Mouse (Mus musculus): ENCODE measurements at regions not wholly inside any gene's neighbourhood (a gene's known extent, or its start where the extent isn't known, plus 50 kb on each side); places are given as distances from the start of the nearest gene placed in this dataset.
A peak's percentile ranks its signal among the peaks of the same experiment; 100 is the strongest.

GRCm38 (mm10) chr11:110588280-110588679 lies 189.4 kb downstream of the Map2k6 start:
- DNase-seq = no peak

GRCm38 (mm10) chr11:110595266-110595862 lies 196.4 kb downstream of the Map2k6 start:
- DNase-seq = no peak

- no peak for DNase-seq
These were observed 206.3 kb downstream of the Map2k6 start for GRCm38 (mm10) chr11:110605041-110605882.

GRCm38 (mm10) chr11:110609276-110609675 lies 210.4 kb downstream of the Map2k6 start:
- DNase-seq = no peak

- no peak for DNase-seq
These were observed 211.9 kb downstream of the Map2k6 start for GRCm38 (mm10) chr11:110610831-110611230.

- DNase-seq = no peak
These were observed 233.1 kb downstream of the Map2k6 start for GRCm38 (mm10) chr11:110632001-110632400.

- no peak for DNase-seq
These were observed 234.4 kb downstream of the Map2k6 start for GRCm38 (mm10) chr11:110633351-110633750.

GRCm38 (mm10) chr11:110642485-110642884 lies 243.6 kb downstream of the Map2k6 start:
- DNase-seq = peak; percentile 31

GRCm38 (mm10) chr11:110649575-110650210 lies 250.8 kb downstream of the Map2k6 start:
- DNase-seq = no peak

- DNase-seq = no peak
These were observed 253.1 kb downstream of the Map2k6 start for GRCm38 (mm10) chr11:110652068-110652467.

- no peak for DNase-seq
These were observed 257.7 kb downstream of the Map2k6 start for GRCm38 (mm10) chr11:110656524-110657156.

- no peak for DNase-seq
These were observed 258.9 kb downstream of the Map2k6 start for GRCm38 (mm10) chr11:110657854-110658253.

GRCm38 (mm10) chr11:110670626-110671508 lies 271.9 kb downstream of the Map2k6 start:
- no peak for DNase-seq

- no peak for DNase-seq
These were observed 274.0 kb downstream of the Map2k6 start for GRCm38 (mm10) chr11:110672941-110673340.

- DNase-seq = peak; percentile 4
These were observed 275.0 kb upstream of the Kcnj16 start for GRCm38 (mm10) chr11:110692824-110693223.

GRCm38 (mm10) chr11:110697067-110697466 lies 270.8 kb upstream of the Kcnj16 start:
- DNase-seq = no peak

GRCm38 (mm10) chr11:110698342-110698741 lies 269.5 kb upstream of the Kcnj16 start:
- DNase-seq = no peak

GRCm38 (mm10) chr11:110700976-110701375 lies 266.9 kb upstream of the Kcnj16 start:
- DNase-seq = no peak

GRCm38 (mm10) chr11:110702119-110702518 lies 265.7 kb upstream of the Kcnj16 start:
- no peak for DNase-seq

- DNase-seq = no peak
These were observed 264.3 kb upstream of the Kcnj16 start for GRCm38 (mm10) chr11:110703511-110703910.

GRCm38 (mm10) chr11:110707328-110707727 lies 260.5 kb upstream of the Kcnj16 start:
- DNase-seq = no peak

- no peak for DNase-seq
These were observed 252.5 kb upstream of the Kcnj16 start for GRCm38 (mm10) chr11:110715300-110715699.
